Mouse (Mus musculus) stomach, postnatal 0 days (tissue): ENCODE results near the gene Galnt2. TPM values are rescaled to one million over a fixed set of nuclear protein-coding genes. Genes with fewer than 3 reads are reported as not detected.

ENCODE experiments used
- ATAC-seq: fragments of 200-750 bp; cut with Nextera tagmentation; 2 replicates; pipeline ENCODE4 v1.8.0; 2017; ENCODE audit not compliant: low FRiP score, low TSS enrichment
- DNase-seq: peaks from one replicate; pipeline ENCODE4 v3.0.0-alpha.2; 2016; ENCODE audit warnings: low spot score
- H3K27ac ChIP-seq: fragments of 300-500 bp; sonication (generic); replicated peaks from 2 replicates; pipeline ENCODE4 v1.5.1; 2014; ENCODE audit warnings: mild to moderate bottlenecking, control low read depth
- H3K27me3 ChIP-seq: fragments of 300-500 bp; sonication (generic); 2 replicates; pipeline ENCODE4 v1.6.1; 2014; ENCODE audit warnings: low read length; ENCODE audit not compliant: control insufficient read depth, insufficient read depth
- H3K36me3 ChIP-seq: fragments of 300-500 bp; sonication (generic); 2 replicates; pipeline ENCODE4 v1.6.1; 2014; ENCODE audit warnings: low read length, mixed read lengths; ENCODE audit not compliant: control insufficient read depth, insufficient read depth
- H3K4me1 ChIP-seq: fragments of 300-500 bp; sonication (generic); replicated peaks from 2 replicates; pipeline ENCODE4 v1.6.1; 2014; ENCODE audit warnings: antibody characterized with exemption; ENCODE audit not compliant: control insufficient read depth, insufficient read depth
- H3K4me2 ChIP-seq: fragments of 300-500 bp; sonication (generic); replicated peaks from 2 replicates; pipeline ENCODE4 v1.6.1; 2014; ENCODE audit warnings: low read depth, mild to moderate bottlenecking, control low read depth, moderate library complexity
- H3K4me3 ChIP-seq: fragments of 300-500 bp; sonication (generic); 2 replicates; pipeline ENCODE4 v1.5.1; 2014; ENCODE audit warnings: low read depth, low read length, control low read depth
- H3K9ac ChIP-seq: fragments of 300-500 bp; sonication (generic); 2 replicates; pipeline ENCODE4 v1.6.1; 2014; ENCODE audit warnings: mild to moderate bottlenecking, low read length, control low read depth, mixed read lengths
- H3K9me3 ChIP-seq: fragments of 300-500 bp; sonication (generic); 2 replicates; pipeline ENCODE4 v1.6.1; 2016; ENCODE audit warnings: low read length; ENCODE audit not compliant: control insufficient read depth
- CTCF ChIP-seq: IDR thresholded peaks from 2 replicates; pipeline ENCODE4 v1.5.1; 2016; ENCODE audit warnings: antibody characterized with exemption, low read depth, mild to moderate bottlenecking, moderate library complexity
- EP300 ChIP-seq: optimal IDR thresholded peaks from 2 replicates; pipeline ENCODE3; 2016; ENCODE audit warnings: antibody characterized with exemption
- WGBS: fragments of 180-500 bp; shearing (Covaris S2); extraction: QIAGEN DNeasy Blood & Tissue Kit; methylation state at CpG from one replicate; pipeline ENCODE4 v1.1.7; 2014; 5-methylcytosine and 5-hydroxymethylcytosine counted together
- polyA plus RNA-seq: library from polyadenylated mRNA; unstranded; fragments of >200 nt; fragmentation: Nextera tagmentation; extraction: Ambion mirVana; gene quantifications from 2 replicates; pipeline ENCODE4 v1.2.1, GENCODE M21; 2015

Galnt2 gene
- polyA plus RNA-seq, 1 experiment from 2014 or later: 48.6 TPM

DNA sequence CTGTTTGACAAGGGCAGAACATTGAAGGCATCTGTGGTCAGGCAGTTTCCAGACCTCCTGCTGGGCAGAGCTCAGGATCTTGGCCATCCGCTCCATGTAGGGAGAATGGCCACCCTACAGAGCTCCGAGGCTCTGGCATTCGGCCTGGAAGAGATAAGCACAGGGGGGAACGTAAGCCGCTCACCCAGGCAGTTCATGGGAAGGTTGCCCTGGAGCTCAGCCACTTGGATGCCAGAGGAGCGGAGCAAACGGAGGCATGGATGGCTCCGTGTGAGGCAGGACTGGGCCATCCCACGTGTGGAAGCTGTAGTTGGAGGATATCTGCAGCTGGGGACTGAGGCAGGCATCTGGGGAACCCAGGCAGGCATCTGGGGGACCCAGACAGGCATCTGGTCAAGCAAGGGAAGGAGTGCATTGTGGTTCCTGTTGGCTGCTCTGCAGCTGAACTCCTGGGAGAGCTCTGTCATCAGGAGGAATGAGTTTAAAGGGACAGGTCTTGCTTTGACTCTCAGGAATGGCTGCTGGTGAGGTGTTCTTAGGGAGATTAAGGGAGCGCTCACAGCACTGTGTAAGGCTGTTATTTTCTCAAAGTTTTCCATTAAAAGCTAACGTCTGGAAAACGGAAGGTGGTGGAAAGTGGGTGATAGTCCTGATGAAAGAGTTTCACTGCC, 85.4 kb downstream of the Galnt2 start:
- Histone ChIP-seq H3K9ac (0 out of 2 replicates have a peak overlapping the region, but pooled peaks have one; percentile 8), H3K27me3 (no peaks in the 10 kb centered on the region), H3K4me2 (no peak overlapping the region), H3K36me3 (no peaks in the 10 kb centered on the region), H3K4me3 (no peak overlapping the region), H3K9me3 (no peaks in the 10 kb centered on the region), H3K27ac (peak overlapping the region; percentile 63), H3K4me1 (no peaks in the 10 kb centered on the region; the same call in 1 of the 2 replicates)
- TF ChIP-seq EP300 (no peak), CTCF (no peak)
- ATAC-seq (no peak; the same call in 1 of the 2 replicates), DNase-seq (no peak)
- 47% methylated on average over 12 of the region's 12 CpGs for WGBS

DNA sequence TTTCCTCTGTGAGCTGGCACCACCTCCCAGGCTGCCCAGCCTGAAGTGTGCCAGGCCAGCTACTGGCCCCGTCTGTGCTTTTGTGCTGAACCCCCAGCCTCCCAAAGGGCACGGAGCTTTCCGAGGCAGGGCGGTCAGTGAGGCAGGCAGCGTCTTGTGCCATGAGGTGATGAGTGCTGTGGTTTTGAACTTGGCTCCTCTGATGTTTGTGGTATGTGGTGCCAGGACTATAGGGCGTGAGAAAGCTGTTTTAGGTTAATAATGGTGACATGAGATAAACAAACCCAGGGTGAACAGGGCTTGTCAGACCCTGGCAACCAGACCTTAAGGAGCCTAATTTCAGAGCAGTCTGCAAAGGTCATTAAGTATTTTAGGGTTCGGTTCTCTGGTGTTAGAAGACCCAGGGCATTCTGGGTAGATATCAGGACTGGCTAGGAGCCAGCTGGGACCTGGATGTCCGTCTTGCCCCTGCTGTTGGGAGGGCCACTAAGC, 86.0 kb downstream of the Galnt2 start:
- H3K9ac ChIP-seq: 0 out of 2 replicates have a peak overlapping the region, but pooled peaks have one; percentile 8
- TF ChIP-seq CTCF (no peak), EP300 (no peak)
- ATAC-seq: no peak
- no peaks in the 10 kb centered on the region; the same call in 1 of the 2 replicates for H3K4me1 ChIP-seq
- 52% methylated on average over 8 of the region's 8 CpGs for WGBS
- DNase-seq: no peak
- H3K4me3 ChIP-seq: no peak overlapping the region
- H3K27me3 ChIP-seq: no peaks in the 10 kb centered on the region
- no peaks in the 10 kb centered on the region for H3K36me3 ChIP-seq
- no peak overlapping the region for H3K4me2 ChIP-seq
- peak overlapping the region; percentile 63 for H3K27ac ChIP-seq
- no peaks in the 10 kb centered on the region for H3K9me3 ChIP-seq

DNA sequence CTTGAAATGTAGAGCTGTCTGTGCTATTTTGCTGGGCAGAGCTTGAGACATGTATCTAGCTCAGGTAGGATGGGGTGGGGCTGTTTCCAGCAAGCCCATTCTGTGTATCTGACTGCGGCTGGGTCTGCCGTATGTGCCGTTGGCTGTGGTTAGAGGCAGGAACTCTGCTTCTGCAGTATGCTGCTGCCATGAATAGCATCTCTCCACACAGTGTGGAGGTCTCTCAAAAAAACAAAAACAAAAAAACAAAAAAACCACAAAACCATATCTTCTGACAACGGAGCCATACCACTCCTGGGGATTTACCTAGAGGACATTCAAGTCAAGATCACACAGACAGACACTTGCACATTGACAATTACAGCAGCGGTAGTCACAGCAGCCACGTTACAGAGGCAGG, 86.6 kb downstream of the Galnt2 start:
- 86% methylated on average over 6 of the region's 6 CpGs for WGBS
- TF ChIP-seq CTCF: no peak
- no peak for TF ChIP-seq EP300
- H3K9me3 ChIP-seq: no peaks in the 10 kb centered on the region
- DNase-seq (no peak), ATAC-seq (no peak)
- no peak overlapping the region for H3K4me2 ChIP-seq
- no peak overlapping the region for H3K27ac ChIP-seq
- H3K4me3 ChIP-seq: no peak overlapping the region
- no peaks in the 10 kb centered on the region; the same call in 1 of the 2 replicates for H3K4me1 ChIP-seq
- H3K36me3 ChIP-seq: no peaks in the 10 kb centered on the region
- no peak overlapping the region for H3K9ac ChIP-seq
- no peaks in the 10 kb centered on the region for H3K27me3 ChIP-seq

DNA sequence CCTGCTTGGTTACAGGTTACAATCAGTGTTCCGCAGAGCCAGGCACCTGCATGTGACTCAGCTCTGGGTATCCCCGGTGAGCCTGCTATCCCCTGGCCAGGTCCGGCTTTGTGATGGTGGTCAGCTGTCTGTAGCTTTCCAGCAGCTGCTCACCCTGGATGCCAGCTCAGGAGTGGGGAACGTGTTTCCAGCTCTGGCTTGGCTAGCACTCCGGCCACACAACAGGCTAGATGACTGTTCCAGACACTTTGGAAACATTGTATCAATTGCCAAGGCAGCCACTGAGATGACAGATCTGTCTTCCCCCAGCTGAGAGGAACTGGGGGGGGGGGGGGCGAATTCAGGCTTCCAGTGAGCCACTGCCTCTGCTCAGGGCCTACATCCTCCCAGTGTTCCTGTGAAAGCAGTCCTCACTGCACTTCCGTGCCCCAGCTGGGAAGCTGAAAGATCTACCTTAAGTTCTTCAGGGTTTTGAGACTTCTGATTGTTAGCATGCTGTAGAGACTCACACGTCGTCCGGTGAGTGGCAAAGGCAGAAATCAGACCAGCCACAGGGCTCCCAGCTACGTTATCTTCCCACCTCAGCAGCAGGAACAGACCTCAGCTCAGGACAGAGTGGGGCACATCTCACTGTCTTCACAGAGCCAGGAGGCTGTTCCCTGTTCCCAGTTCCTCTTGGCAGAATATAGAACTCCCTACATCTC, 87.6 kb downstream of the Galnt2 start:
- 64% methylated on average over 10 of the region's 11 CpGs for WGBS
- Histone ChIP-seq H3K9me3 (no peaks in the 10 kb centered on the region), H3K9ac (no peak overlapping the region), H3K27me3 (no peaks in the 10 kb centered on the region), H3K4me3 (no peak overlapping the region), H3K36me3 (no peaks in the 10 kb centered on the region), H3K4me2 (no peak overlapping the region), H3K4me1 (no peaks in the 10 kb centered on the region; the same call in 1 of the 2 replicates), H3K27ac (no peak overlapping the region; the same call in 1 of the 2 replicates)
- ATAC-seq (no peak), DNase-seq (no peak)
- TF ChIP-seq EP300 (no peak), CTCF (no peak)

DNA sequence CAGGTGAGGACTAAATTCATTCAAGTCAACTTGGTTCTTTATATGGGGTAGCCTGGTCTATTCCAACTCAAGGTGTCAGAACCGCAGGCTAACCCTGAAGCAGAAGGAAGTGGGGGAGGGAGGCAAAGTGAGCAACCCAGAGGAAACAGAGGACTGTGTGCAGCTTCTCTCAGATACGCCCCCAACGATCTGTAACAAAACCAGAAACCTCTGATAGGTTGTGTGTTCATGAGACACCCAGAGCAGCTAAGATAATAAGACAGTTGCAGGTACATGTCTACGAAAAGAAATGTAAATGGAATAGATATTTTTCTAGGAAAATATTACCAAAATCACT, 88.1 kb downstream of the Galnt2 start:
- H3K27ac ChIP-seq: no peak overlapping the region; the same call in 1 of the 2 replicates
- H3K4me2 ChIP-seq: no peak overlapping the region
- no peaks in the 10 kb centered on the region for H3K9me3 ChIP-seq
- H3K27me3 ChIP-seq: no peaks in the 10 kb centered on the region
- no peak overlapping the region for H3K9ac ChIP-seq
- no peaks in the 10 kb centered on the region; the same call in 1 of the 2 replicates for H3K36me3 ChIP-seq
- no peaks in the 10 kb centered on the region; the same call in 1 of the 2 replicates for H3K4me1 ChIP-seq
- no peak overlapping the region for H3K4me3 ChIP-seq
- TF ChIP-seq CTCF (no peak), EP300 (no peak)
- WGBS: 88% methylated on average over 4 of the region's 4 CpGs
- ATAC-seq (no peak), DNase-seq (no peak)
